Mouse (Mus musculus) adrenal gland, postnatal 14 days (tissue): ENCODE results near the gene Wnk2. TPM values are rescaled to one million over a fixed set of nuclear protein-coding genes. Genes with fewer than 3 reads are reported as not detected.

Experiments
- DNase-seq: peaks from one replicate; pipeline ENCODE4 v3.0.0; 2021; ENCODE audit warnings: mixed read lengths
- long read RNA-seq, 2 experiments: library from polyadenylated mRNA; stranded (forward); transcript quantifications; one replicate each; pipeline ENCODE4 v2.0.0; 2021
- total RNA-seq: library from RNA; stranded (reverse); gene quantifications from 2 replicates; pipeline ENCODE4 v1.2.3, GENCODE M21; 2021

Wnk2 gene
- 2.6 and 3.3 TPM in 2 replicates for total RNA-seq
- long read RNA-seq, experiment 1, partial matches to known transcripts, result 1 of 1 reads
- long read RNA-seq, experiment 1, other reads (novel, unspliced or antisense), result 0 of 1 reads
- long read RNA-seq, experiment 2, partial matches to known transcripts, result 2 of 4 reads
- long read RNA-seq, experiment 2, other reads (novel, unspliced or antisense), result 2 of 4 reads

- DNase-seq, result peak; percentile 82
Measured at GRCm38 (mm10) chr13:49147858-49148226, at the start of gene Wnk2. Gene Wnk2 (minus strand): TSS chr13:49148014.

- DNase-seq, result peak; percentile 40
Measured at GRCm38 (mm10) chr13:49196766-49197165, 49.0 kb upstream of the Wnk2 start.

GRCm38 (mm10) chr13:49196211-49196610 lies 48.4 kb upstream of the Wnk2 start:
- DNase-seq, result no peak

GRCm38 (mm10) chr13:49195651-49196050 lies 47.8 kb upstream of the Wnk2 start:
- no peak for DNase-seq

GRCm38 (mm10) chr13:49194811-49195210 lies 47.0 kb upstream of the Wnk2 start:
- DNase-seq, result no peak

- DNase-seq, result no peak
Measured at GRCm38 (mm10) chr13:49193650-49194049, 45.8 kb upstream of the Wnk2 start.

- no peak for DNase-seq
Measured at GRCm38 (mm10) chr13:49192156-49192855, 44.5 kb upstream of the Wnk2 start.

- DNase-seq, result no peak
Measured at GRCm38 (mm10) chr13:49191673-49192035, 43.8 kb upstream of the Wnk2 start.

- DNase-seq, result no peak
Measured at GRCm38 (mm10) chr13:49190876-49191672, 43.3 kb upstream of the Wnk2 start.

GRCm38 (mm10) chr13:49189970-49190870 lies 42.4 kb upstream of the Wnk2 start:
- peak; percentile 74 for DNase-seq

- DNase-seq, result no peak
Measured at GRCm38 (mm10) chr13:49188966-49189360, 41.1 kb upstream of the Wnk2 start.

- DNase-seq, result peak; percentile 35
Measured at GRCm38 (mm10) chr13:49188219-49188965, 40.6 kb upstream of the Wnk2 start.

GRCm38 (mm10) chr13:49187288-49188218 lies 39.7 kb upstream of the Wnk2 start, which contains the start of gene Ninj1:
Gene Ninj1 (plus strand): TSS chr13:49187485.
- peak; percentile 94 for DNase-seq

GRCm38 (mm10) chr13:49186798-49187287 lies 39.0 kb upstream of the Wnk2 start:
- no peak for DNase-seq

- DNase-seq, result no peak
Measured at GRCm38 (mm10) chr13:49183646-49184045, 35.8 kb upstream of the Wnk2 start.

GRCm38 (mm10) chr13:49183161-49183560 lies 35.3 kb upstream of the Wnk2 start:
- DNase-seq, result no peak

GRCm38 (mm10) chr13:49181411-49181984 lies 33.7 kb upstream of the Wnk2 start:
- no peak for DNase-seq

GRCm38 (mm10) chr13:49180691-49181090 lies 32.9 kb upstream of the Wnk2 start:
- DNase-seq, result no peak

GRCm38 (mm10) chr13:49180274-49180673 lies 32.5 kb upstream of the Wnk2 start:
- no peak for DNase-seq
